Mouse (Mus musculus) layer of hippocampus, postnatal 25 days (tissue): ENCODE measurements at regions not wholly inside any gene's neighbourhood (a gene's known extent, or its start where the extent isn't known, plus 50 kb on each side); places are given as distances from the start of the nearest gene placed in this dataset.

Experiments used
- DNase-seq, 2 experiments: peaks; one replicate each; pipeline ENCODE4 v3.0.0; 2022; ENCODE audit warnings: mixed read lengths in 2 of 2, low spot score in 1 of 2; ENCODE audit errors: extremely low spot score in 1 of 2

GRCm38 (mm10) chr9:61033593-61033992 is 239.3 kb downstream of the Uaca start:
- no peak for DNase-seq

DNA sequence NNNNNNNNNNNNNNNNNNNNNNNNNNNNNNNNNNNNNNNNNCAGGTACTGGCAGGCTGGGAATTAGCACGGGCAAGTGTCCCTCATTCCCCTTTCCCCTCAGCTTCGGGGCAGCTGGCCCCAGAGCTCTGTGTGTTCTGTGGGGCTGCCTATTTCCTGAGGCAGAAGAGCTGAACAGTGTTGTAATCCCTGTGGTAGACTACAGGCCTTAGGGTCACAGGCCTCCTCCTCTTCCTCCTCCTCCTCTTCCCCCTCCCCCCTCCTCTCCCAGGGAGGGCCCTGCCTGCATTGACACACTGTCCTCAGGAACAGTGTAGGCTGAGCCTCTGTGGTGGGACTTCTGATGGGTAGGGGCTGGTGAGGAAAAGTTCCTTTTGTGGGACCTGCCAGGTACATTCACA is 247.7 kb downstream of the Uaca start:
- no peak for DNase-seq

DNA sequence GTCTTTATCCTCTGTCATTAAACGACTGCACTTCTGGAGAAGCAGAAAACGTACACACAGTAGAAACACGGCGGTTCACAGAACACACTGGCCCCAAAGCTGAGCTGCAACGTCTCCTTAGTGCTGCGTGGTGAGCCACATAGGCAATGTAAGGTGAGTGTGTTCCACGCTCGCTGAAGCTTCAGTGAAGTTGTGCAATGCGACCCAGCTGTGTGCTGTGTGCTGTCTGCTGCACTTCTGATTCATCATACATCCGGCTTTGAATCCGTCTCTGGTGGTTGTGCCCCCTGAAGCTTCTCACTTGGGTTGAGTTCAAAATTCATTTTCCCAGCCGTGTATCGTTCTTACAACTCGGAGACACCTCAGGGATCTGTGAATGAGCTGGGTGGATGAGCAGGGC is 250.6 kb downstream of the Uaca start:
- no peak for DNase-seq

DNA sequence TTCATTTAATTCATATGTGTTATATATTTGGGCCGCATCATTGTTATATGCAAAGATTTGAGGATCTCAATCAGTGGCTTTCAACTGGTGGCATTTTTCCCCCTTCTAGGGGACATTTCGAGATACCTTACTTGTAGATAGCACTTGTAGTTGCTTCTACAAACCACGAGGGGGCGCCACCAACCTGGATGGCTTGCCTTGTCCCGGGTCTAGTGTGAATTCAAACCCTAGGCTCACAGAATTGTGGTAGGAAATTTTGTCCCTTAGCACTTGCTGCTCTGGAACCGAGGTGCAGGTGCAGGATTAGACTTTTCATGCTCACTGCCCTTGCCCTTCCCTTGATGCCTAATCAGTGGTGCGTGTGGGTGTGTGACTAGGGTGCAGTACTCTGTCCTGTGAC is 252.2 kb downstream of the Uaca start:
- peak; percentile 56 to 91 for DNase-seq

DNA sequence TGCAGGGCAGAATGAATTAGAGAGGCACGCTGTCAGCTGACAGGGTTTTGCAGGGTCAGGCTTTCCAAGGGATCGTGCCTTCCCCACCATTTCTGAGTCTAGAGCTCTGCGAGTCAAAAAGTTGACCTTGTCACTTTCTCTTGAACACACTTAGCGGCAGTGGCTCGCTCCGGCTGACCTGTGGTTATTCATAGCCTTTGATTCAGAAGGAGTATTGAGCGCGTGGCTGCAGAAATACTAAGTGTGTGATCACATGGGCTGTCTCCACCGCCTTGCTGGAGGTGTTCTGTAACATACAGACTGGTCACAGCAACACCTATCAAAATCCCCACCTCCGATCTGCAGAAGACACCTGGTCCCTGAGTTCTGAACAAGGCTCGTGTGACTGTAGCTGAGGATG is 252.9 kb downstream of the Uaca start:
- no peak for DNase-seq

- DNase-seq = no peak
Measured at GRCm38 (mm10) chr9:61048576-61048975, 254.2 kb downstream of the Uaca start.

DNA sequence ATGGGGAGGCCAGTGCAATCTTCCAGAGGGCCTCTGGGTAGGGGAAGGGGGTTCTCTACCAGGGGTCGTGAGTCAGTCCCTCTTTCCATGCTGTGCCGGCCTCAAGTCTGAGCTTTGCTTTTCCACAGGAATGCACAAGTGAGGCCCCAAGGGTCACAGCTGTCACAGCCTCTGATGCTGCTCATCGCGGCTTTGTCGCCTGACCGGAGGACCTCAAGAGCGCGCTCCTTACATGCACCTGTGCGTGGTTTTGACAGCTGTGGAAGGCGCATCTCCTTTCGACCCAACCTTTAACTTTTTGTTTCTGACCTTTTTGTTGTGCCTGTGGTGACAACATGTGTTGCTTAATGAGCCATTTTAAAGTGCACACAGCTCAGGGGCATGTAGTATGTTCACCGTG is 258.3 kb downstream of the Uaca start:
- DNase-seq = no peak

GRCm38 (mm10) chr9:61054427-61054826 is 260.1 kb downstream of the Uaca start:
- DNase-seq = no peak

DNA sequence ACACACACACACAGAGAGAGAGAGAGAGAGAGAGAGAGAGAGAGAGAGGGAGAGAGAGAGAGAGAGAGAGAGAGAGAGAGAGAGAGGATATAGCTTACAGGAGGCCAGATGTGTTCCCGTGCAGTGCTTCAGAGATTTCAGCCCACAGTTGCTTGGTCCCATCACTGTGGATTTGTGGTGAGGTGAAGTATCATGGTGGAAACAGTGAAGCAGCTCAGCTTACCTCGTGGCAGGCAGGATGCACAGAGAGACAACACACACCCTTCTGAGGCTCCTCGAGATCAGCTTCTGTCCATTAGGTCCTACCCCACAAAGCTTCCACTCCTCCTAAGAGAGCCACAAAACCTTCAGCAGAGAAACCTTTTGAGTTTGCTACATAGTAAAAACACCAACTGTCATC is 261.1 kb downstream of the Uaca start:
- DNase-seq = no peak

- DNase-seq = no peak
Measured at GRCm38 (mm10) chr9:61055928-61056730, 261.8 kb downstream of the Uaca start.

DNA sequence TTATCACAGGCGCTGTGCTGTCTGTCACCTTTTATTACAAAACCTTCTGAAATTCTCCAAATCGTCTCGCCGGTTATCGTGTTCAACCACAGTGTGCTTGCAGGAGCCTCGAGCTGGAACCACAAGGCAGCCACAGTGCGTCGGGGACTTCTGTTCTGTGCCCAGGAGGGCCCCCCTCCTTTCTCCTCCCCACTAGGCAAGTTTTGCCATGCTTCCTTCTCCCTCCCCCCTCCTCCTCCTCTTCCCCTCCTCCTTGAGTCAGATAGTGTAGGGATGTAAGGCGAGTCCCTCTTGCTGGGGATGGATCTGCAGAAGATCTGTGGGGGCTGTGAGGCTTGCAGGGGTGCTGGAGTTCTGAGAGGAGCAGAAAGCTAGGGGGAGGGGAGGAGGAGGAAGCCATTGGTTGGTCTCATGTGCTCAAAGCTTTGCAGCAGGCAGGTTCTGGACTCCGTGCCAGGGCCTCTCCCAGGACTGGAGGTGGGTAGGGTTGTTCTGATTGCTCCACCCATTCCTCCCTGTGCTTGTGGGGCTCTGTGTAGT is 262.5 kb downstream of the Uaca start:
- no peak for DNase-seq

DNA sequence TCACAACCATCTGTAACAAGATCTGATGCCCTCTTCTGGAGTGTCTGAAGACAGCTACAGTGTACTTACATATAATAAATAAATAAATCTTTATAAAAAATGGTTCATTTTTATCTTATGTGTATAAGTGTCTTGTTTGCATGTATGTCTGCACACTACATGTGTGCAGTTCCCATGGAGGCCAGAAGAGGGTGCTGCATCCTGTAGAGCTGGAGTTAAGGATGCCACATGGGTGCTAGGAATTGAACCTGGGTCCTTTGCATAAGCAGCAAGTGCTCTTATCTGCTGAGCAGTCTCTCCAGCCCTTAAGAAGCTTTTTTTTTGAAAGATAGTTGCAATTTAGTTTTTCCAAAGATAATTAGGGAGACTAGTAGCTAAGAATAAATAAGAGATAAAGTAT is 264.9 kb downstream of the Uaca start:
- DNase-seq = no peak

DNA sequence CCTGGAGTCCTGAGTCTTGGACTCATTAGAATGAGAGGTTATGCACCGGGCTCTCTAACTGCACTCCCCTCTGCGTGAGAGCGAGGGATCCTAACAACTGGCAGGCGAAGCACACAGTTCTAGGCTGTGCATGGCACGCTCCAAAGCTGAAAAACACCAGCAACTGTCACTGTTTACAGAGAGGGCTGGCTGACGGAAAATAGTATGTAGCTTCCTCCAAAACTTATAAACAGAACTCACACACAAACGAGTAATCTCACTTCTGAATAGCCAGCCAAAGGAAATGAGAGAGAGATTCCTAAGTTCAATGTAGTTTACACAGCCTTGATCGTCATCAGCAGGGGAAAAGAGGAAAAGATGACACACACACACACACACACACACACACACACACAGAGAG is 266.6 kb downstream of the Uaca start:
- DNase-seq = no peak

- DNase-seq = no peak
Measured at GRCm38 (mm10) chr9:61064714-61065305, 270.5 kb downstream of the Uaca start.

GRCm38 (mm10) chr9:61069553-61070314 is 275.4 kb downstream of the Uaca start:
- DNase-seq = no peak

GRCm38 (mm10) chr9:61070315-61070707 is 276.0 kb downstream of the Uaca start:
- no peak for DNase-seq

DNA sequence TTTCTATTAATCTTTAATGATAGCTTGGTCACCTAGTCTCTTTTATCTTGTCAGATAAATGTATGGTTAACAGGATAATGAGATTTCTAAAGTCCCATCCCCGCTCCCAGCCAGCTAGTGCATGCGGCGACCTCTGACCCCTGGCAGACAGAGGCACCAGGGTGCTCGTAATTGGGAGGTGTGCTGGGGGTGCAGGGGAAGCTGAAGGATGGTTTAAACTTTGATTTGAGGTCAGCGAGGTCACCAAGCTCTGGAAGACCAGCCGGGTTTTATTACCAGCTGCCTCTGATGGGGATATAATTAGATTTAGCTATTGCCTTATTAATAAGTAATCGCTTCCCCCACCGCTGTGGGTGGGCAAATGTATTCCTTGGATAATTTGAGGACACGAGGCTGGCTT is 276.5 kb downstream of the Uaca start:
- no peak for DNase-seq

DNA sequence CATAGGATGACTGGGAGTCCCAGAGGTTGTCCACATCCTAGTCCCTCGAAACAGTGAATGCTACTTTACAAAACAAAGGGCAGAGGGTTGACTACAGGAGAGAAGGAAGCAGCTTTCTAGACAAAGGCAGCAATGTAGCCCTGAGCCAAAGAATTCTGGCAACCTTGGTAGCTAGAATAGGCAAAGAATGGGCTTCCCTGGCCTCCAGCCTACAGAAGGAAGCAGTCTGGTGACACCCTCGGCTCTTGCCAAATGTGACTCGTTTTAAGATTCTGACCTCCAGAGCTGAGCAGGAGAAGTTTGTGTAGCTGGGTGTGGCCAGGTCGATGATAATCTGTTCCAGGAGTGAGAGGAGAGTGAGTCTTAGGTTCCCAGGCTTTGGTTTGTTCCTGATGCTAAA is 279.1 kb downstream of the Uaca start:
- no peak for DNase-seq

DNA sequence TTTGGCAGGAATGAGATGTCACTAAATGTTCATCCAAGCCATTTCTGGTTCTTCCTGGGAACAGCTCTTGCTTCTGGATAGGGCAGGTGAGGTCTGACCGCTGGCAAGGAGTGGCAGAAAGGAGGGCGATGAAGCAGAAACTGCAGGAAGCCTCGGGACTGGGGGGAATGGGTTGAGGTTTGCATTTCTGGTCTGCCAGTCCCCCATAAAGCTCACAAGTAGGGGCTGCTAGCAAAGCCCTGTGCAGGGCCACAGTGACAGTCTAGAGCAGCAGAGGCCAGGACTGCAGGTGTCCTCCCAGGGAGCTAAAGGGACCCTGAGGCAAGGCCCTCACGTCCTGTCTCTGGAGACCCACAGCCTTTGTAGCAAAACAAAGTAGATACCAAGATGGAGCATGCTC is 280.7 kb downstream of the Uaca start:
- DNase-seq = no peak

DNA sequence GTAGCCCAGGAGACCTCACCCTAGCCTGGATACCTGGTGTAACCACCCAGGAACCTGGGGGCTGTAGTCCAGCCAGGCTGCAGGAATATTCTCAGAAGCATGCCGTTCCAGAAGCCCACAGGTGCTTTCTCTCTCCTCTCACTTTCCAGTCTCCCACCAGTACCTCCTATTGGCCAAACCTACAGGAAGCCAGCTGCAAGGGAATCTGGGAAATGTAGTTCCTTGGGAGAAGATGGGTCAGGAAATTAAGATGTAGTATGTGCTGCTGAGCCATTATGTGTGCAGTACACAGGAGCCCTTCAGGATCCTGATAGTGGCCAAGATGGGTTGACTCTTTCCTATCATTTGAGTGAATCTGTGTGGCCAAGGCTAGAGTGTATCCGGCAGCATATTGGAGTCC is 282.8 kb downstream of the Uaca start:
- DNase-seq = no peak

GRCm38 (mm10) chr9:61077807-61078206 is 283.5 kb downstream of the Uaca start:
- no peak for DNase-seq
